Mouse (Mus musculus): Measurements from ENCODE around the gene Rpa3. TPM values are rescaled to one million over a fixed set of nuclear protein-coding genes. Genes with fewer than 3 reads are reported as not detected.

Rpa3 gene
- total RNA-seq (2021) (10 to 100 TPM in 1 of 2 experiments, 1 to 10 TPM in 1; 9.9 to 18.0 TPM), polyA plus RNA-seq (2012; rRNA removed) (0.17 and 0.25 TPM in 2 replicates)
- long read RNA-seq, transcript Rpa3-201 (4 exons, 670 nt), result major isoform, 26 of 29 reads
- long read RNA-seq, partial matches to known transcripts, result 0 of 29 reads
- long read RNA-seq, other reads (novel, unspliced or antisense), result 3 of 29 reads

- peak; percentile 98 for DNase-seq
Observed at GRCm38 (mm10) chr6:8259004-8259666, at the start of gene Rpa3, which contains the start of the genes Umad1 and Gm45062. Rpa3 (minus strand) TSS chr6:8259173. Umad1 (plus strand) TSS chr6:8259288. Gm45062 (plus strand) TSS chr6:8259450.

- DNase-seq, result no peak
Observed at GRCm38 (mm10) chr6:8307878-8308775, 49.2 kb upstream of the Rpa3 start.

DNA sequence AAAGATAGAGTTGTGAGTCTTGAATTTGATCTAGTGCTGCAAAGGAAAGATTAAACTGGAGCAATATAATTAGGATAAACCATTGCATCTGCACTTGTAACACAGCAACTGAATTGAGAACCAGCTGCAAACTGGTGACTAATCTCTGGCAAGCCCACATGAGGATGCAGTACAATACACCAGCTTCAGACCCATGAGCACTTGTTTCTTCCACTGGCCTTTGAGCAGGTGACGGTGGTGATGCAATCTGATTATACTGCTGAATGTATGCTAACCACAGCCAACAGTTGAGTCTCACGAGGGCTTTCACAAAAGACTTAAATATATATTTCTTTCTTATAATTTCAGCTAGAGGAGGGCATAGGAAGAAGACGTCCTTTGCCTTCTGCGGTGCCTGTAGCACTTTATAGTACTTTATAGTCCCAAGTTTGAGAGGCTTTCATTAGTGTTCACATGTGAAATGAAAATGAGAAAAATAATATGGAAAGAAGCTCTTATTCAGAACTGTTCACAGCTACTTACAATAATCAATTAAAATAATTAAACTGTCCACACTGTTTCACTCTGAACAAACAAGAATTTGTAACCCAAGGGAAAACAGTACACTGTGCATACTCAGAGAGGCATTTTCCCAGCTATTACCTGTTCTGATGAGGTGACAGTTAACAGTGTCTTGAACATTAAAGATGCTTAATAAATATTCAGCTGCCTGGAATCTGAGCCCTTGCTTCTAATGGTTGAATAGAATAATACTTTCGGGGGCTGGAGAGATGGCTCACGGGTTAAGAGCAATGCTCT lies 40.3 kb upstream of the Rpa3 start:
- no peak for DNase-seq

- DNase-seq, result no peak
Observed at GRCm38 (mm10) chr6:8294048-8294784, 35.2 kb upstream of the Rpa3 start.

DNA sequence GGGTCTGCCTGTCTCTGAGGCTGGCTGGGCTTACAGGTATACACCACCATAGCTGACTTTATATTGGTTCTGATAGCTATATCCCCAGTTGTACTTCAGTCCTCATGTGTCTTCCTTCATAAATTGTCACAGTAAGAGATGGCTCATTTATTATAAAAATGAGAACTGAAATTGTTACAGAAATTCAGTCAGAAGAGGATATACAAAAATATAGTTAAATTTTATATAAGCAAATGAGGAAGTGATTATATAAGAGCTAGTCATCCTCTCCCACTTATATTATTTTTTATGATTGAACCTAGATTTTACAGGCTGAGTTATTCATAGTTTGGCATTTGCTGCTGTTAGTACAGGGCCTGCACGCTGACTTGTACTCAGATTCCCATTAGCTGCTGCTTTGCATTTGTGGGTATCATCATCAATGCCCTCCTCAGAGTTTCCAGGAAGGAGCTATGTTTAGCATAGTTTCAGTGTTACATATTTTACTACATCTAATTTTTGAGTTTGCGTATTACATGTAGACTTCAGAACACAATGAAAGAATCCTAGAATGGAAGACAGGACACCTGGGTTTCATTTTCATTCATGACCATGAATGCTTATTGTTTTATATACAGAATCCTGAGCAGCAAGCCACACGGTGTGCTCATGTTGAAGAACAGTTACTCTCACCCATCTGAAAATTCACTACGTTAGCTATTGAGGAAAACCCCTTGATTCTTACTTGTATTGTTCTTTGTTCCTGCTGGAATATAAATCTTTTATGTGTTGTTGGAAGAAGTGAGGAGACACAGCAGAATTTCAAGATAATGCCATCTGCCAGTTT lies 30.0 kb upstream of the Rpa3 start:
- no peak for DNase-seq

DNA sequence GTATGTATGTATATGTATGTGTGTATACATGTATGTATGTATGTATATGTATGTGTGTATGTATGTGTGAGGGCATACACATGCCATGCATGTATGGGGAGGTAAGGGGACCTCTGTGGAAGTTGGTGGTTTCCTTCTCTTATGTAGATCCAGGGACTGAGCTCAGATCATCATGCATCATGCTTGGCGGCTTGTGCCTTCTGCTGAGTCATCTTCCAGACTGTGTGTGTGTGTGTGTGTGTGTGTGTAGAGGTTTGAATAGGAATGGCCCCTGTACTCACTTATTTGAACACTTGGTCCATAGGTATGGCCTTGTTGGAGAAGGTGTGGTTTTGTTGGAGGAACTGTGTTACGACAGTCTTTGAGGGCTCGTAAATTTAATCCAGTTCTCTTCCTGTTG lies 27.2 kb upstream of the Rpa3 start:
- peak; percentile 10 for DNase-seq

DNA sequence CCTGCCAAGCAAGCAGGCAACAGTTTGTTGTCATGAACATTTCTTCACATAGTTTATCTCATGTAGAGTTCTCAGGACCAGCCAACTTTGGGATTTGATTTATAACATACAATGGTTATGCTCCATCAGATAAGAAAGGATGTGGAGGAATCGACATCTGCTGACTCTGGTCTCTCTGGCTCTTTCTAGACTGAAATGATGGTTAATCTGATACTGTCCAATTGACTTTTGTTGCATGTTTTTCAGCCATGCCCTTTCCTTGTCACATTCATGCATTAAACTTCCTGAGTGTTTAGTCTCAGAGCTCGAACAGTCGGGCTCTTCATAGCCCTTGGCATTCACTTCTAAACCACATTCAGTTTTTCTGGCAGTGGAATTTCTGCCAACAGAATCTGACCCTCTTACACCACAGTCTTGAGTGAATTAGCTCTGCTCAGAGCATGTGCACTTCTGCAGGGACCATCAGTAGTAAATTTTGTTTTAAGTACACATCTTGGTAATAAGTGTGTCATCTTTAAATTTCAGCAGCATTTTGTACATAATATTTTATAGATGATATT lies 26.5 kb upstream of the Rpa3 start:
- no peak for DNase-seq

GRCm38 (mm10) chr6:8283255-8283654 lies 24.3 kb upstream of the Rpa3 start:
- DNase-seq, result no peak

DNA sequence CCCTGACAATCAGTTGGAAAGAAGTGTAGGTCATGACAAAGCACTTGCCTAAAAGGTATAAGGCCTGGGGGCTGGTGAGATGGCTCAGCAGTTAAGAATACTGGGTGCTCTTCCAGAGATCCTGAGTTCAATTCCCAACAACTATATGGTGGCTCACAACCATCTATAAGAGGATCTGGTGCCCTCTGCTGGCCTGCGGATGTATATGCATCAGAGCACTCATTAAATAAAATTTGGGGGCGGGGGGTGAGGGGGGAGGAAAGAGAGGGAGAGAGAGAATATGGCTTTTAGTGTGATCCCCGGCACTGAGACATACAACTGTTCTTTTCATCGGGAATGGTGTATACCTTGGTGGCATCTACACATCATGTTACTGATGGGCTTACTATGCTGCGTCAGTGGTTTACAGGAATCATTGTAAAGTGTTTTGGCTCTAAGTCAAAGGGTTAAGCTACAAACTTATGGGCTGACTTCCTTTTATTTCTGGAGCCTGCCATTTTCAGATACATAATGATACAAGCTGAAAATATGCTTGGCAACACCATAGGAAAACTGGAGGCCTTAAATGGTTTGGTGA lies 19.5 kb upstream of the Rpa3 start:
- no peak for DNase-seq

DNA sequence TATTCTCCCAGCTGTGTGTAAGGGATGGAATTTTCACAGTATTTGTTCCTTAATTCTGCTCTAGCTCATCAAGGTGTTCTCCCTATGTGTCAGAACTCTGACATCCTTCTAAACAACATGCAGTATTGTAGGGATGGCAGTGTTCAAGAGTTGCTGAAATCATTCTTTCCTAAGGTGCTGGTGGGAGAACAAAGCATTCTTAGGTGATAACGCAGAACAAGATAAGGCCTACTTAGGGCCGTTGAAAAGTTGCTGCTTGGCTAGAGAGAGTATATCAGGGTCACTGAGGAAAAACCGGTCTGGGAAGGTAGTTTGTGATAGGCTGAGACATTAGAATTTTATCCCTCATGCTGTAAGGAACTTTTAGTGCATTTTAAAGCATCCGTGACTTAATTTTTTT lies 17.5 kb upstream of the Rpa3 start:
- DNase-seq, result no peak

GRCm38 (mm10) chr6:8275098-8275497 lies 16.1 kb upstream of the Rpa3 start:
- peak; percentile 61 for DNase-seq

GRCm38 (mm10) chr6:8274387-8275054 lies 15.5 kb upstream of the Rpa3 start:
- DNase-seq, result peak; percentile 65

- DNase-seq, result no peak
Observed at GRCm38 (mm10) chr6:8271047-8271446, 12.1 kb upstream of the Rpa3 start.

GRCm38 (mm10) chr6:8259667-8260044 lies 683 bp upstream of the Rpa3 start:
- DNase-seq, result no peak

DNA sequence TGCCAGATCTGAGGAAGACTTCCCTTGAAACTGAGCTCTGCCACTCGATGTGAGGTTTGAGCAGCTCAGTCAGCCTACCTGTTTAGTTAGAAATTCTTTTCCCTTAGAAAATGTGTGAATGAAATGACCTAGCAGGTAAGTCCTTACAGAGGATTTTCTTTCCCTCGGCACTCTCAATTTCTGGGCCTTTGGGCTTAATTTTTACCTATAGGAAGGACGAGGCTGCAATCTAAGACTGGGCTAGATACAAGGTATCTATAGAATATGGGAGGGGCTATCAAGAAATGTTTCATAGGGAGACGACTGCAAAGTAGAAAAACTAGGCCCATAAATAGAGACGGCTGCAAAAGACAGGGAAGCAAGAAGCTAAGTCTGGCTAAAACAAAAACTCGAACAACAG lies 657 bp downstream of the Rpa3 start:
- DNase-seq, result no peak

DNA sequence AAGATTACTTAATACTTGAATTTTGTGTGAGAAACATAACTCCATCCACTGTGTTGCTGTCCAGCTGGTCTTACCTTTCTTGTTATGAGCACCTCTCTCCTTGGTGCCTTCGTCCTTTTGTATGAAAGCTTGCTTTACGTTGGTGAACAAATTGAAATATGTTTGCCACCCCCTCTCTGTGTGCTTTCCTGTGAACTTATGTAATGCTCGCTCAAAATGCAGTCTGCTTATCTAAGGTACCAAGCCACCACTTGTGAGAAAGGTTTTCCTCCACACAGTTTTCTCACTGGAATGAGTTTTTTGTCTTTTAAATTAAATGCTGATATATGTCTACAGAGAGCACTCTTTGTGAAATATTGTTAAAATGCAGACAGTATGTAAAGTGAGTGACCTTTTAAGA lies 30.4 kb downstream of the Rpa3 start:
- no peak for DNase-seq

DNA sequence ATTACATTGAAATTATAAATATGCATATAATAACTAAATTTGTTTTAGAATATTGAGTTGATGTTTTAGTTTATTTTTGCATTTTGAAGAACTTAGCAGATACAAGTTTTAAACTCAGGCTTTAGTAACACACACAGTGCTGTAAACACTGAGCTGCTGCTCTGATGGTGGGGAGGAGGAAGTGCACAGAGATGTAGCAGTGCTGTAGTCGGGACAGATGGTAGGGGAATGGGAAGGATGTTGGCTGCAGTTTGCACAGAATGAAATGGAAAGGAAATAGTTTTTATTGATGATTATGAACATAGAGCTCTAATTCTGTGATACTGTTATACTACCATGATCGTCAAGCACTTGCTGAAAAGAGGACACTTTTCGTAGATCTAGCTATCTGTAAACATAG lies 31.9 kb downstream of the Rpa3 start:
- no peak for DNase-seq

- no peak for DNase-seq
Observed at GRCm38 (mm10) chr6:8210661-8211060, 48.3 kb downstream of the Rpa3 start.

- DNase-seq, result no peak
Observed at GRCm38 (mm10) chr6:8209866-8210186, 49.1 kb downstream of the Rpa3 start.

Measured in adrenal gland, adult 2 months (tissue).